Mouse (Mus musculus) ES-E14 (cell line): ENCODE data around the gene Slc1a3.

ENCODE experiments used
- CHD2 ChIP-seq: IDR thresholded peaks from 2 replicates; pipeline ENCODE4 v1.6.1; 2014; ENCODE audit warnings: mild to moderate bottlenecking, low read depth, low read length, inconsistent platforms
- MAFK ChIP-seq: IDR thresholded peaks from 2 replicates; pipeline ENCODE4 v1.6.1; 2014; ENCODE audit warnings: mild to moderate bottlenecking, low read depth, low read length, inconsistent platforms; ENCODE audit not compliant: insufficient read depth
- ZC3H11A ChIP-seq: IDR thresholded peaks from 2 replicates; pipeline ENCODE4 v1.6.1; 2012; ENCODE audit warnings: low read depth, mild to moderate bottlenecking, inconsistent platforms, low read length, borderline replicate concordance

DNA sequence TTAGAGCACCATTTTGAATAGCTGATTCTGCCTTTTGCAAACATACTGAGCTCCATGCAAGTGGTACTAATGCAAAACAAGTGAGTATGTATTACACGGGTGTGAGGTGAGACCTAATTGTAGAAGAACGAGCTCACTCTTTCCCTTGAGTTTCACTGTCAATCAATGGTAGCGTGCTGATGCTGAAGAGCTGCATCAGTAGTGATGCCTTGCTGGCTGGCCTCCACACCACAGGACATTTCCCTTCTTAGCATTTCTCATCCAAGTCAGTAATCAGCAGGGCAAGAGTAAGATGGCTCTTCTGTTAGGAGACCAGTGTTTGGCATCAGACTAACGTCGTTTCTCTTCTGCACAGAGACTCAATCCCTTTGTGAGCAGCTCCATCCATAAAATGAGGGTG lies 4.0 kb downstream of the Slc1a3 start:
- no peak for TF ChIP-seq MAFK
- TF ChIP-seq CHD2 = no peak
- no peak for TF ChIP-seq ZC3H11A
